Mouse (Mus musculus) c-Kit-positive CD71-negative TER-119-negative erythroid progenitor cells, embryonic 14.5 days (primary cell): ENCODE measurements around the gene Prune1.
A peak's percentile ranks its signal among the peaks of the same experiment; 100 is the strongest.

Source experiments
- DNase-seq: peaks from one replicate; pipeline ENCODE4 v3.0.0-alpha.2; 2013; ENCODE audit warnings: low read depth

Gene Prune1

DNA sequence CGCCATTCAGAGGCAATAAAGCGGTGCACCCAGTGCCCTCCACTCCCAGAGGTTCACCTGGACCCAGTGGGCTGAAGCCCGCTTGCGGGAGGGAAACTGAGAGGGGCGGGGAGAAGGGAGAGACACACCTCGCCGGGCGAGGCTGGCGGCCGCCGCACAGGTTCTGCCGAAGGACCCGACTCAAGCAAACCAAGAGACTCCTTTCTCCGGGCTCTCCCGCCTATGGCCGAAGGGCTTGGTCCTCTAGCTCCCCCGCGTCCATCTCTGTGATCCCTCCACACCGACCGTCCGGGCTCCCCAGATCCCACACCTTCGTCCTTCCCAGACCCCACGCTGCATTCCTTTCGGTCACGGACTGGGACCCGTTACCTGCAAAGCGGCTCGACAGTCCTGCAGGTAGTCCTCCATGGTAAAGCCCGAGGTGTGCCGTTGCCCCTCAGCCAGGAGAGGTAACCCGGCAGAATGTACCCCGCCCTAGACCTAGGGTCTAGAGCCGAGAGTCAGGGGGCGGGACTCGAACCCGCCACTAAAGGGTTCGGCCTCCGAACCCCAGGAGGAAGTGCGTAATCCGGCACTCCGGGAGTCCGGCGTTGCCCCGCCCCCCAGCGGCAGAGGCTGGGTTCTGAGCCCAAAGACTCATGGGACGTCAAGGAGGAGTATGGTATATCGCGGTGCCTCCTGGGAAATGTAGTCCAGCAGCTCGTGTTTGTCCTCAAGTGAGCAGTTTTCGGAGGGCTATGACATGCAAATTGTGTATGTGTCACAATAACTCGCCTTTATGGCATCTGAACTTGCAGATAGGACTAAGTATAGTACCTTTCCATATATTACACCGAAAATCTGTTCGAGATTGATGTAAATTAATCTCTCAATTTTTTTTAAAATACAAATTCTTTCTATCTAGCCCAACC is at the start of gene Prune1, which contains the start of gene Mindy1:
TSS of gene Prune1 (minus strand) at position 861 of the 911 bp plus-strand sequence.
TSS of gene Mindy1 (plus strand) at position 130 of the 911 bp plus-strand sequence.
- DNase-seq = peak; percentile 95

DNA sequence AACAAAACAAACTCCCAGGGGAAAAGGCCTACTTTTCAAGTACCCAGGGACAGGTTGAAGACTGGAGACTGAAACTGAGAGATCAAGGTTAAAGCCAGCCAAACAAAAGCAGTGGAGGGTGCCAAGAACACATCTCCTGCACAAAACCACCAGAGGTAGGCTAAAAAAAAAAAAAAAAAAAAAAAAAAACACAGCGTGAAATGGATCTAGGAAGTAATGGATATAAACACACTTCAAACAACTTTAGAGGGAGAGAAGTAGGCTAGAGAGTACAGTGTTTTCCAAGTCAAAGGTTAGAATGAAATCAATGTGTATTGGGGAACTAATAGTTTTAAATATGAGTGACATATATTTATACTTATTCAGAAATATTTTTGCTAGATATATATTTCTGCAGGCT is 49.7 kb upstream of the Prune1 start:
- no peak for DNase-seq

DNA sequence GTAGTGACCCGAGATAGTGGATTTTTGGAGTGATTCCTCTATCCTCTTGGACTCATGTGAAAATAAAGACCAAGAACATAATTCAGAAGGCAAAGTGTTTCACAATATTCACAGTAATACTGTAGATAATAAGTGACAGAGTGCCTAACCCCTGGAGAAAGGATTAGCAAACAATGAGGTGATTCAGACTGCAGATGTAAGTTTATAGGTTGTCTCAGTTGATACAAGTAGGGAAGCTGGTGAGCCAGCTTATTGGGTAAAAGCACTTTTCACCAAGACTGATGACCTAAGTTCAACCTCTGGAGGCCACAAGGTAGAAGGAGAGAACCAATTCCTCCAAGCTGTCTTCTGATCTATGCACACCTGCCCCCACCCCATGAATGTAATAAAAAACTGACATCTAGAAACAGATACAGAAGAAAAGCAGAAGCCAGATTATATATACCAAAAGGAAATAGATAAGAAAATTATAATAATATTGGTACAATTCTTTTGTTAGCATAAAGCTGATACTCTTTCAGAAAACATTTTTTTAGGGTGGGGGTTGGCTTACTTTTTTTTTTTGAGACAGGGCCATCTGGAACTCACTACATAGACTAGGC is 47.0 kb upstream of the Prune1 start:
- no peak for DNase-seq

DNA sequence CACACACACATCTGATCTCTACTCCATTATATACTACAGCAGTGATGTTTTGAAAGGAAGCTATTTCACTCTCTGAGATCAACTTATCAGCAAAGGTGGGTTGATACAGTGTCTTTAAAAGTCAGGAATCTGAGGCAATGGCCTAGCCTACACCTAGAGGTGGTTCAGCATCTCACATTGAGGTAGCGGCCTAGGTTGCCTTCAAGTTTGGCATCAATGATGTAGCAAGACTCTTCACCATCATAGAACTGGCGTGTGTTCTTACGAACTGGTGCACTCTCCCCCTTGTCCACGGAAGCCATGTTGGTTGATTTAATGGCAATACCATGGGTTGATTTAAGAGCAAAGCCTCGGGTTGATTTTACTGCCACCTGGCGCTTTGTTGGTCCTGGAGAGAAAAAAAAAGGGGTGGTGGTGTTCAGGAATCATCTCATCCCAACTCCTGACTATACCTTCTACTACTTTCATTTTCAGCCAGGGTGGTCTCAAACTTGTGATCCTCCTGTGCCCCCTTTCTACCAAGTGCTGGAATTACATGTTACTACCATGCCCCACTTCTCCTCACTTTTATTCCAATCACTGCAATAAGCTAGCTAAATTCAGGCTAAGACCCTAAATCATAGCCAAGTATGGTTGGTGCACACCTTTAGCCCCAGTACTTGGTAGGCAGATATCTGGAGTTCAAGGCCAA is 42.7 kb upstream of the Prune1 start:
- DNase-seq = no peak

DNA sequence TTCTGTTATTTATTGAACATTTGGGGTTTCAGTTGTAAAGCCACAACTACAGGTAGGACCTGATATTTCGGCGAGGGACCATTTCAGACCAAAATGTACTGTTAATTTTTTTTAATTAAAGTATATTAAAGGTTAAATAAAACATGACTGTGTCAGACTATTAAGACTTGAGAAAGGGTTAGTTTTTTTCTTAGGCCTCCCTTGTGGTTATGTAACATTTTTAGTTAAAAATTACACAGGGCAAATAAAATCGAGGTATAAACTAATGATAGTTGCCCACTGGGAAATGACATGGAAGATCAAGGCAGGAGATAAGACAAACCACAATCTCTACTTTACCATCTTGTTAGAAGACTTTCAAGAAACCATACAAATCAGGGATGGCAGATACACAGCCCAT is 41.6 kb upstream of the Prune1 start:
- DNase-seq = no peak

DNA sequence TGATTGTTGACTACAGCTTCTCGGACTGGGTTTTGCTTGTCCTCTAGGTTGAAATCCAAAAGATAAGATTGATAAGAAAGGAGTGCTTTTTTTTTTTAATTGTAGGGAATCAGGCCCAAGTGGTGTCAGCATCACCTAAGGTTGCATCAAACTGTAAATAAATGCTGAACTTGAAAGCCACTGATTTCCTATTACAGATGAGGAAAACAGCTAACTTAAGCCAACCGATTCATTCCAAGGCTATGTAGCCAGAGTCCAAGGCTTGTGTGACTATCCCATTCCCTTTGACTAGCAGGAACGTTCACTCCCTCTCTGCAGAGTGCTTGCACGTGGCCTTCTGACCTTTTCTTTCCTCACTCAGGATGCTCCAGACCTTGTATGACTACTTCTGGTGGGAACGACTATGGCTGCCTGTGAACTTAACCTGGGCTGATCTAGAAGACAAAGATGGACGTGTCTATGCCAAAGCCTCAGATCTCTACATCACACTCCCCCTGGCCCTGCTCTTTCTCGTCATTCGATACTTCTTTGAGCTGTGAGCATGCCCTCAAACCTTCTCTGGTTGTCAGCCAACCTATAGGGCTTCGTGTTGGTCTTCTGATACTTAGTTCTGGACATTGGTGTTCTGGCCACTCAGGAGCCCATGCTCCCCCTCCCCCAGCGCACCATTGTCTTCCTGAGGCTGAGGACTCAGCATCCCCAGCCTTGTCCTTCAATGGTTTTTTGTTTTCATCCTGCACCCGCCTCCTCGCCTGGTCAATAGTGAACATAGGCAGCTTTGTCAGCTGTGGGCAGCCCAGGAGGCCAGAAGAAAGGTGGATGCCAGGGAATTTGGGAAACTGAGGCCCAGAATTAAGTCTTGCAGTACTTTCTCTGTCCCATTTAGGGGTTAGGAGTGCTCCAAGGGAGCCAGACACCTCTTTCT is 38.1 kb upstream of the Prune1 start:
- no peak for DNase-seq

DNA sequence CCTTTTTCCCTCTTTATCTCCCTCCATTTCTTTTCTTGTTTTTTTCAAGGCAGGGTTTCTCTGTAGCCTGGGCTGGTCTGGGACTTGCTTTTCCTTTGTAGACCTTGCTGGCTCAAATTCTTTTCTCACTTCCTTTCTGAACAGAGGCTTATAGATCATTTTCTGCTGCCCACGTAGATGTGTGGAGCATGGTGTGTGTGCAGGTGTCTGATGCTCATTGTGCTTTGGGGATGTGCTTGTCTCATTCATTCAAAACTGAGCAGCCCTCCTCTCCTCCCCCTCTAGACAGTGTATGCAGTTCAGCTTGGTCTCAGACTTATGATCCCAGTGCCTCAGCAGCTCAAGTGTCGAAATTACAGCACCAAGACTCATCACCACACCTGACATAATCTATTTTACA is 37.2 kb upstream of the Prune1 start:
- DNase-seq = no peak

DNA sequence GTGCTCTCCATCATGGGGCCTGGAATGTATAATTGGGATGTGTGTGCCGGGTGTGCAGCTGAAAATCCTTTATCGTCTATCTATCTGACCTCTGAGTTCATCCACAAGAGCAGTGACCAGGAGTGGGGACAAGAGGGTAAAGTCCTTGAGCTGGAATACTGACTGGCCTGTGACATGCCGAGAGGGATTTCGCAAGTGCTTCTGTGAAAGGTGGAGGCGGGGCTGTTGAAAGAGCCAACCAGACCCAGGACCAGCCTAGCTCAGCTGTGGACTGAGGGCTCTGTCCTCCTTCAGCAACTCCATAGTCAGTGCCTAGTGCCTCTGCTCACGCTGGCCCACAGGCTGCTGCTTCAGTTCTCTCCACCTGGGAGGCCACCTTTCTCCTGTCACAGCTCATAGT is 36.7 kb upstream of the Prune1 start:
- DNase-seq = no peak

DNA sequence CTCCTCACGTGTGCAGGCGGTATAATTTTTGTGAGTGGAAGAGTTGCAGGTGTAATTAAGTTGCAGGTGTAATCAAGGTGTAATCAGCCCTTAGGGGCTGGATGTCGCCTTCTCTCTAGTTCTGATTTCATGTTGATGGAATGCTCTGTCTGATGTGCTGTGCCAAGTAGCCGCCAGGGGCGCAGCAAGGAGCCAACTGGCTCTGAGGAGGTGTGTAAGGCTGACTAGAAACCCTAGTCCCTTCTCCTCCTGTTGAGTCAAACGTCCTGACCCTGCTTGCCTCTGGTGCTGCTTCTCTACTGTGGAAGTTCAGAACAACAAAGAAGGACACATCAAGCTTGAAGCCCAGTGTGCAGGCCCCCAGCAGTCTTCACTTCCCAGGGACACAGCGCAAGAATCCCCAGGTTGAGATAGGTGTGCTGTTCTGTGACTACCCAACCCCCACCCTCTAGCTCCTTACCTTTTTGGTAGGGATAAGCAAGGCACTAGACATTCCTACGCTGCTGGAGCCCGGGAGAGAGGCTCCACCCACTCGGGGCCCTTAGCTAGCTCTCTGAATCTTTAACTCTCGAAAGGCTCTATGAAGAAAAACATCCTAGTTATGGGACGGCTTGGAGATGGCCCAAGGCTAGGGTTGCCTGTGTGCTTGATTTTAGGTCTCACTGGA is 35.7 kb upstream of the Prune1 start:
- no peak for DNase-seq

DNA sequence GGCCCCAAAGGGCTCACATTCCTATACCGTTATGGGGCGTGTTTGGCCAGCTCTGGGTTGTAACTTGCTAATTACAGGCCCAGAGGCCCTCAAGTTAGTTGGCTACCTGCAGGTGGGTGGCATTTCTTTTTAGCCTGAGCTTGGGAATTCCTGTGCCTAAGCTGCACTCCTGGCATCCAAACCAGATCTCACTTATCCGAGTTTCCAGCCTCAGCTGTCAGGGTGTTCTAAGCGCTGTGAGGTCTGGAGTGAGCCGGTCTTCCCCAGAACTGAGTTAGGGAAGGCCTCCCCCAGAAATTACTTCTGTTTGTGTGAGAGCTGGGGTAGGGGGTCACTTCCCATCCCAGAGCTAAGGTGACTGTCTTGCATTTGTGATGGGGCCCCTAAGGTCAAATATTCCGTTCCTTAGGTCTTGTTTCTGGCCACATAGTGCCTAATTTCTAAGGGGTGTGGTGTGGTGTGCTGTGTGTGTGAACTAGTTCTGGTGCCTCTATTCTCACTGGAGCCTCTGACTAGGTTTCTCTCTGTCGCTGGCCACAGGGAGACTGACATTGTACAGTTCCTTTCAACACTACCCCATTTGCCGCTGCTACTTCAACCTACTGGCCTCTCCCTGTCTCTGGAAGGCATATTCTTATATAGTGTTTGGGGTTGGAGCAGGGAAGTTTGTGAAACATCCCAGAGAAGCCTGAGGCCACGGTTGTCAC is 34.1 kb upstream of the Prune1 start:
- DNase-seq = no peak

DNA sequence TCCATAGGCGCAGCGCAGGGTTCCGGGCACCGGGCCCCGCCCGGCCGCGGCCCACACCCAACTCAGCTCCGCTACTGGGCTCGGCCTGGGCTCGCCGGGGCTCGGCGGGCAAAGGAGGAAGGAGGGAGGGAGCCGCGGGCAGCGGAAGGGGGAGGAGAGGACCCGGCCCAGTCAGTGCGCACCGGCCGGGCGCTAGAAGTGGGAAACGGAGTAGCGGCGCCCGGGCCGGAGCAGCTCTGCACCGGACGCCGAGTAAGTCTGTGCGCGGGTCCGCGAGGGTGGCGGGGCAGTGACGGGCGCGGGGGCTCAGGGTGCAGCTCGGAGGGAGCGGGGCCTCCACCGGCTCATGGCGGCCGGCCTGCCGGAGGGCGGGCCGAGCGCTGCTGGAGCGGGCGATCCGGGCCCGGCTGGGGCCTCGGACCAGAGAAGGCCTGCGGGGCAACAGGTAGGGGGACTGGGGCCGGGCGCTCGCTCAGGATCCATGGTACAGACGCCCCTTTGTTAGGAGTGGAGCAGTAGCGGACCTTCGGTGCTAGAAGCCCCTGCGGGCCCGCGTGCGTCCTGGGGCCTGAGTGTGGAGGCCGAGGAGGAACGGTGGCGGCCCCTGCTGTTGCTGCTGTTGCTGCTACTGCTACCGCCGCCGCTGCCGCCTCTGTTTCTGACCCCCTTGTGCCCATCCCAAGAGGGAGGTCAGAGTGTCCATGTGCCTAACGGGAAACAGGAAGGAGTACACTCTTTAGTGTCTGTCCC is 33.4 kb upstream of the Prune1 start:
- peak; percentile 81 for DNase-seq

DNA sequence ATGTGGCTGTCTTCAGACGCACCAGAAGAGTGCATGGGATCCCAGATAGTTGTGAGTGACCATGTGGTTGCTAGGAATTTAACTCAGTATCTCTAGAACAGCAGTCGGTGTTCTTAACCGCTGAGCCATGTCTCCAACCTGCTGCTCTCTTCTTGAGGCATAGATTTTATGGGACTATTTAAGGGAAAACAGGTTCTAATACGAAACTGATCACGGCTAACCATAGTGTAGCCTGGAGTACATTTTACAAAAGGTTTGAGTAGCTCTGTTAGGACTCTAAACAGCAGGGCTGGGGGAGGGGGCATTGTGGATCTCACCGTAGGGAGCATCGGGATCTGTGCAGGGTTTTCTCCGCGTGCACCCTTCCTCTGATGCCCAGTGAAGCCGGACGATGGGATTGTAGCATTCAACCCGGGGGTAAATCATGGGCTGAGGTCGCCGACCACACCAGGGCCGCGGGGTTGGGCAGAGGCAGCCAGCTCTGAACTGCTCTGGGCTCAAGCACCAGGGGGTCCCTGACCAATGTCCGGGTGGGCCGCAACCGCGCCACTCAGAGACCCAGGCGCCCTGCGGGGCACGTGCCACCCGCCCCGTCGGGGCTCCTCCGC is 32.7 kb upstream of the Prune1 start, which contains the start of gene Cers2:
TSS of gene Cers2 (plus strand) at position 306 of the 608 bp plus-strand sequence.
- no peak for DNase-seq

DNA sequence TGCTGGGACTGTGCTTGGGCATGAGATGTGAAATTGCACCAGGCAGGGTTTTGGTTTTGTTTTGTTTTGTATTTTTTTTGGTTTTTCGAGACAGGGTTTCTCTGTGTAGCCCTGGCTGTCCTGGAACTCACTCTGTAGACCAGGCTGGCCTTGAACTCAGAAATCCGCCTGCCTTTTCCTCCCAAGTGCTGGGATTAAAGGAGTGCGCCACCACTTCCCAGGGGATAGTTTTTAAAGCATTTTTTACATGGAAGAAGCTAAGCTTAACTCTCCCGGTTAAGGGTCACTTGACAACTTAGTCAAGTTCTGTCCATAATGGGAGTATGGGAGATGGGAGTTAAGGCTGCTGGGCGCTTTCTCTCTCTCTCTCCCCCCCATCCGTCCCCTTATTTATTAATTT is 32.2 kb upstream of the Prune1 start:
- DNase-seq = no peak

DNA sequence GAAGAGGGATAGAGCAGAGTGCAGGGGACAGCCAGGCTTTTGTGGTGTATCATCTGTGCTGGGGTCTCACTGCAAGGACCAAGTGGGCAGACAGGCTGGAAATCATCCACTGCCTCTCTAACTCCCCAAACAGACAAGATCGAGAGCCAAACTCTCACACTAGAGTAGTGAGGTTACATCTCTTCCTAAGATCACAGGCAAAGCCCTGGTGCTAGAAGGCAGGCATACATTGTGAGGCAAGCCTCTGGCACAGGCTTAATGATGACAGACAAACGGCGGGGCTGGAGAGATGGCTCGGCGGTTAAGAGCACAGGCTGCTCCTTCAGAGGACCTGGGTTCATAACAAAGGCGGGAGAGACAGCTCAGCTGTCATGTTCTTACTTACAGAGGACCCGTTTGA is 31.6 kb upstream of the Prune1 start:
- DNase-seq = no peak

DNA sequence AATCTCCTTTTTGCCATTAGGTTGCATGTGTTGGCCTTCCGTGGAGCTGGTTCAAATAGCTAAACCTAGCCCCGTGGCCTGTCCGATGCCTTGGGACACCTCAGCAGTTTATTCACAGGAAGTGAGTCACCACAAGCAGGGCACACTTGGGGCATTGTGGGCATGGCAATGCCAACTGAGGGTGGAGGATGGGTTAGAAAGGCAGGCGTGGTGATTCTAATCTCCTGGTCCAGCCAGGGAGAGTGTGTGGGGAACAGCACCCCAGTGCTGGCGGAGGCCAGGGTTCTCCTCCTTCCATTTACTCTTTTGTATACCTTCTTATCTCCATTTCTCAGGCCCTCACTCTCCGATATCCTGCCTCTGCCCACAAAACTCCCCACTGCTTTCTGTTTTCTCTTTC is 30.7 kb upstream of the Prune1 start:
- DNase-seq = no peak

DNA sequence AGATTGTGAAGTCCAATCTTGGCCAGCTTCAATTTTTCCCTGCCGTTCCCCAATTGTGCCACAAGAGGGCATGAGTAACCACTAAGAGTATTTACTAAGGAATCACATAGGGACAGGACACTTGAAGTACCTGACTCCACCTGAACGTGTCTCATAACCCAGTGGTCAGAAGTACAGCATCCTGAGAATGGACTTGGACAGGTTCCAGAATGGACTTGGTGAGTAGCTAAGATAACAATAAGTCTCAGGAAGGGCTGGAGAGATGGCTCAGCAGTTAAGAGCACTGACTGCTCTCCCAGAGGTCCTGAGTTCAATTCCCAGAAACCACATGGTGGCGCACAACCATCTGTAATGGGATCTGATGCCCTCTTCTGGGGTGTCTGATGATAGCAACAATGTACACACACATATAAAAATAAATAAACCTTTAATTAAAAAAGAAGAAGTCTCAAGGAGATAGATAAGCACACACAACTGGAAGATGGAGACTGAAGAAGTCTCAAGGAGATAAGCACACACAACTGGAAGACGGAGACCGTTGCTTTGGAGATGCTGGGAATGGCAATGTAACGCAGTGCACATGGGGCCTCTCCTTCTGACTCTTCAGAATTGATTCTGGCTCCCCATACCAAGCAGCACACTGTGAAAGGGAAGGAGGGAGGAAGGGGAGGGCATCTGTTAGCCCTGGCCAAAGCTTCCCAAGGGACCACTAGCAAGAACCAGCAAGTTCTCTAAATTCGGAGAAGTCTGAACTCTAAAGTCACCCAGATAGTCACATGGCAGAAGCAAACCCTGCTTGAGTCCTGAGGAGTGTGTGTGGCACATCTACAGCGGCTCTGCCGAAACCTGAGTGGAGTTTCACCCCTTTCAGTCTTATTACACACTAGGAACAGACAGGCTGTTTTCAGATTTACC is 29.3 kb upstream of the Prune1 start:
- peak; percentile 66 for DNase-seq

DNA sequence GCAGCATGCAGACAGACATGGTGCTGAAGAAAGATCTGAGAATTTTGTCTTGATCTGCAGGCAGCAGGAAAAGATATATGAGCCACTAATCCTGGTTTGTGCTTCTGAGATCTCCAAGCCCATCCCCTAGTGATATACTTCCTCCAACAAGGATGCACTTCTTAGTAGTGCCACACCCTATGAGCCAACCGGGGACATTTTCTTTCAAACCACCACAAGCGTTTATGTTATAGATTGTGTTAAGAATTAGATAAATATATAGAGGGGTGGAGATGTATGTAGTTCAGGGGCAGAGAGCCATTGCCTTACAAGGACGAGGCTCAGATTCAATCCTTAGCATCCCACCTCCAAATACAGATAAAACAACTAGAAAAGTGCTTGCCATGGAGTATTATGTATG is 28.6 kb upstream of the Prune1 start:
- no peak for DNase-seq

DNA sequence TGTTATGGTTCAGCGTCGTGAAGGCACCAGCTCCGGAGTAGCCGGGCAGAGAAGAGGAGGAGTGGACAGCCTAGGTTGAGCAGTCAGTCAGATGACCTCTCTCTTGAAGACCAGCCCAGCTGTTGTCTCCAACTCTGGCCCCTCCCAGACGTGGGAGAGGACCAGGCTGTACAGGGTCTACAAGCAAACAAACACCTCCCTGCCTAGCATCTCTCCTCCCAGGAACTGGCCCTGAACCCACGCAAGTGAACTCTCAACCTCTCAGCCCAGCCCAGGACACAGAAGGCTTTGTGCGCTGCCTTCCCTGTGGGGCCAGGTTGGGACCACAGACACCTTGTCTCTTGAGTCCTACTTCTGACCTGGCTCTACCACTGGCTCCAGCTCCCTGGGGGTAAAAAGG is 25.2 kb upstream of the Prune1 start, which contains the start of gene Anxa9:
TSS of gene Anxa9 (minus strand) at position 77 of the 400 bp plus-strand sequence.
- DNase-seq = no peak
